Mouse (Mus musculus): ENCODE measurements around the gene Cabp4.
A peak's percentile ranks its signal among the peaks of the same experiment; 100 is the strongest.
"Not testable (repeated sequence)": the region's sequence is repeated elsewhere in the genome, so short reads cannot be mapped to it uniquely, and the experiment has no call there.

Cabp4 gene

DNA sequence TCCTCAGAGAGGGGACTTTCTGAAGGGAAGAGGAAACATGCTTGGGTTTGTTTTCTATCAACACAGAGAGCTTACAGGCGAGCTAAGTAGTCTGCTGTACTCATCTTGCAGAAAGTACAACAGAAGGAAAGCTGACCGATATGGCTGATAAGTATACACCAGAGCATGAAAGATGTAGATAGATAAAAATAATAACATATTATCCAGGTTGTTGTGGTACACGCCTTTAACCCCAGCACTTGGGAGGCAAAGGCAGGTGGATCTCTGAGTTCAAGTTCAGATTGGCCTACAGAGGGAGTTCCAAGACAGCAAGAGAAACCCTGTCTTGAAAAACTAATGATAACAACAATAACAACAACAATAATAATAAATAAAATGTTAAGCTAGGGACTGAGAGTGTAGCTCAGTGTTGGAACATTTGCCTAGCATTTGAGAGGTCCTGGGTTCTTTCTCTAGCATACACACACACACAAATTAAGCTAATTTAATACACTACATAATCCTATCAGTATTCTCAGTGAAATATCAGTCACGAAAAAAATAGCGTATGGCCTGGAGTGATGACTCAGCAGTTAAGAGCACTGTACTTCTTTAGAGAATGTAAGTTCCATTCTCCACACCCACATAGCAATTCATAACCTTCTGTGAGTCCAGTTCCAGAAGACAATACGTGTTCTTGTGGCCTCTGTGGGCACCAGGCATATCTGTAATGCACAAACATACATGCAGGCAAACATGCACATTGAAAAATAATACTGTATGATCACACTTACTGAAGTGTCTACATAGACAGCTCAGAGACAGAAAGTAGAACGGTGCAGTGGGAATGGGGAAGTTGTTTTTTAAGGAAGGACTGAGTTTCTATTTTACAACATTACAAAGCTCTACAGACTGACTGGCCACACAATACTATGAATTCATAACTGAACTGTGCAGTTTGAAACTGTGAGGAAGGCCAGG lies 21.1 kb downstream of the Cabp4 start:
- DNase-seq (ENCODE audit: low read depth, low spot score), result no peak

DNA sequence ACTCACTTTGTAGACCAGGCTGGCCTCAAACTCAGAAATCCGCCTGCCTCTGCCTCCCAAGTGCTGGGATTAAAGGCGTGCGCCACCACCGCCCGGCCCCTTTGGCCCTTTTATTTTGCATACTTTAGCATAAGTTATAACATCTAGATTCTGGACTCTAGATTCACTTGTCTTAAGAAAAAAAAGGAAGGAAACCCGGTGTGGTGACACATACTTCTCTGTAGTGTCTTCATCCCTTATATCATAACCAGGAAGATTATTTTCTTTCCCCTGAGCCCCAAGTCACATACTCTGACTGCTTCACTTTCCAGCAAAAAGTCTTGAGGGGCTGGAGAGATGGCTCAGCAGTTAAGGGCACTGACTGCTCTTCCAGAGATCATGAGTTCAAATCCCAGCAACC lies 21.9 kb downstream of the Cabp4 start:
- DNase-seq (ENCODE audit: low read depth, low spot score), result not testable (repeated sequence)

DNA sequence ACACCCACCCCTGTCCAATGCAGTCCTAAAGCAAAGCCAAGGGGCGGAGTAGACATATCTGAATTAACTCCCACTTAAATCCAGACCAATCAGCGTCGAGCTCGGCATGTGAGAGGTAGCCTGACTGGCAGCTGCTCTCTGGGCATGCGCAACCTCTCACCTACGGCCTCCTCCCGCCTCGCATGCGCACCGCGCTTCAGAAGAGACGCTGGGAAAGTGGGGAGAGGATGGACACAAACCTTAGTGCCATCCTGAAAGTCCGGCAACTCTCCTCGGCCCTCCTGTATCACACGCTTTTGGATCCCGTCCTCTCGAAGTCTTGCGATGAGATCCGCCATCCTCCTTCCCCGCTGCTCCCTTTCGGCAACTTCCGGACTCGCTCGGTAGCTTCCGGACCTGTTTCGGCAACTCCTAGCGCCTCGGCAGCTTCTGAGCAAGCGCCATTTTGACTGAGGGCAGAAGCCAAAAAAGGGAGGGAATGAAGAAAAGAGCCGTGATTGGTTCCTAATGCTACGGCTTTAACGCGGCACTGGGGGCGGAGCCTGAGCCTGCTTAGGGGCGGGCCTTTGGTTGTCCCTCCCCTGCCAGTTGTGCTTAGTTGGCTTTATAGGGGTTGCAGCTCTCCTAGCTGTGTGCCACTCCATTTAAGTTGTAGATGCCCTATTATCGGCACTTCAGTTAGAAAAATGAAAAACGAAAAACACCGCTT lies 22.6 kb downstream of the Cabp4 start:
- peak; percentile 98 for DNase-seq (ENCODE audit: low read depth, low spot score)

GRCm38 (mm10) chr19:4120496-4120895 lies 23.3 kb downstream of the Cabp4 start:
- DNase-seq (ENCODE audit: low read depth, low spot score), result no peak

DNA sequence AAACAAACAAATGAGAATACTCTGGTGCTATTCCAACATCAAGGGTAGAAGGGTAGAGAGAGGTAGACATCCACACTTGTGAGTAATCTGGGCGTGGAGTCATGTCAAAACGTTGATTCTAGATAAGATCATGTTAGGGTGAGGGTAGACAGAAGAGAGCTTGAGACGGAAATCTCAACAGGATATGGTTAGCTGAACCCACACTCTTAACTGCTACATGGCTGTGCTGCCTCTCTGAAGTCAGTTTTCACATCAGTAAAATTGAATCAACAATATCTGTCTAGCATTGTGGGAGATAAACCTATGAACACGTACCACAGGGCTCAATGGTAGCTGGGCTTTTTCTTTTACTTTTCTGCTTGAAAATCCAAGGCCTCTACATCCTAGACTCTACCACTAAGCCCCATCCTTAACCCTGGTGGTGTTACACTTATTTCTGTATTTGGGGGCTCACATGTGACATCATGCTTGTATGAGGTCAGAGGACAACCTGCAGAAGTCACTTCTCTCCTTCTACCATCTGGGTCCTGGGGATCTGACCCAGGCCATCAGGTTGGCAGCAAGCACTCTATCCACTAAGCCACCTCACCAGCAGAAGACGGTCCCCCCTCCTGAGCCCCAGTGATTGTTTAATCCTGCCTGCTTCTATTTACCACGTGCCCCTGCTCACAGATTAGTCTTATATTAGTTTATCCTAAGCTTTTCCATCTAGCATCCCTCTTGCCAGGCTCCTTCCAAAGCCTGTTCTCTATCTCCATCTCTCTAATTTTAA lies 23.9 kb downstream of the Cabp4 start:
- no peak for DNase-seq (ENCODE audit: low read depth, low spot score)

DNA sequence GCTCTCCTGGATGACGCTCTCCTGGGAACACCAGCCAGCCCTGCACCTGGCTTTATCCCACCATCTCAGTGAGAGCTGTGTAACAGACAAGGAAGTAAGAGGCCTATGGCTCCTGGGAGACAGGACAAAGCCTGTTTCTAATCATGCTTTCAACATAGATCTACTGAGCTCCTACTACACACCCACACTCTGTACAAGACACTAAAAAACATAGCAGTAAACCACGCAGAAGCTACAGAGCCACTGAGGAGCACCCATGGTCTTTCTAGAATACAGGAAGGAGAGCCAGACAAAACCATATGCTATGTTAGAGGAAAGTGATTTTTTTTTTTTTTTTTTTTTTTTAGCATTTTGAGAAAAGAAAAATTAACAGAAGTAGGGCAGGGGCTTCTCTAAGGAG lies 25.5 kb downstream of the Cabp4 start:
- no peak for DNase-seq (ENCODE audit: low read depth, low spot score)

DNA sequence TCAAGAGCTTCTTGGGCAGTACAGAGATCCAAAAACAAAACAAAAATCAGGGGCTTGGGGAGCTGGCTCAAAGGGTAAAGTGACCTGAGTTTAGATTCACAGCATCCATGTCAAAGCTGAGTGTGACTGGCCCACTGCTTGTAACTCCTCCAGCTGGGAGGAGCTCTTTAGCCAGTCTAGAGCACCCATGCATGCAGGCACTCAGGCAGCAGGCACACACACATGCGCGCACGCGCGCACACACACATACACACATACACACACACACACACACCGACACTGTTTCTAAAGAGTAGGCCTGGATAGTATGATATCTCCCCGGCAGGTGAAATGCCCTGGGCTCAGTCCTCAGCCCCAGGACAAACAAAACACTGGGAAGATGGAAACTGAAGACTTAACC lies 26.8 kb downstream of the Cabp4 start:
- no peak for DNase-seq (ENCODE audit: low read depth, low spot score)

- no peak for DNase-seq (ENCODE audit: low read depth, low spot score)
Observed at GRCm38 (mm10) chr19:4115816-4116215, 28.0 kb downstream of the Cabp4 start.

DNA sequence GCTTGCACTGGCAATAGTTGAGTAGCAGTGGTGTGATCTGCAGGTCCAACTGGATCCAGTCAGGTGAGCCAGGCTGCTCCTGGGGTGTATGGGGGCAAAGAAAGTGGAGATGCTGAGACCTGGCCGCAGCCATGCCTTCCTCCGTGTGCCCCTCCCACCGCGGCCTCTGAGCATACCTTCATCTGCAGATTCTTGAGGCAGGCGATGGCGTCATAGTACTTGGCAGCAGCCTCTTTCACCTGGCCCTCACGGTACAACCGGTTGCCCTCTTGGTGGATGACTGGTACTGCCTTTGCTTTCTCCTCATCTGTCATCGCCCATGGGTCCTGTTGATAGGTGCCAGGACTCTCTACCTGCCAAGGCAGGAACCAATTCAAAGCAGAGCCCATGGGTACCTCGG lies 28.7 kb downstream of the Cabp4 start:
- no peak for DNase-seq (ENCODE audit: low read depth, low spot score)

GRCm38 (mm10) chr19:4114551-4114950 lies 29.3 kb downstream of the Cabp4 start:
- DNase-seq (ENCODE audit: low read depth, low spot score), result no peak

GRCm38 (mm10) chr19:4113806-4114230 lies 30.0 kb downstream of the Cabp4 start:
- no peak for DNase-seq (ENCODE audit: low read depth, low spot score)

DNA sequence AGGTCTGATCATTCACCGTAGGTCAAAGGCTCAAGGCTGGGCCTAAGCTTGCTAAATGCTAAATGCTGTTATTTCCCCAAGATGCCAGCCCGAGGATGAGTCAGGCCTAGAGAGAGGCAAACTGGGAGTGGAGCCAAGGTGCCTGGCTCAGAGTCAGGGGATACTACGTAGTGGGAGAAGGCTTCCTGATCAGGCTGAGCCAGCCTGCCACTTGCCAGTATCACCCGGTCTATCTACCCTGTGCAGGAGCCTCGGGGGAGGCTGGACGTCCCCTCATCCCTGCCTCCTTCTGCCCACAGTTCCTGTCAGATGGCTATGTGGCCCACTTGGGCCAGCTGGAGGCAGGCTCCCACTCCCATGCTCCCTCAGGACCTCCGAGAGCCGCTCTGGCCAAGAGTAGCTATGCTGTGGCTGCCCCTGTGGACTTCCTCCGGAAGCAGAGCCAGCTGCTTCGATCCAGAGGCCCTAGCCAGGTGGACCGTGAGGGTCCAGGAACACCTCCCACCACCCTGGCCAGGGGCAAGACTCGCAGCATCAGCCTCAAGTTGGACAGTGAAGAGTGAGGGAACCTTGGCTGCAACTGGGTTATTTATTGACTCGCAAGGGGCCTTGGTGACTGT lies 30.5 kb downstream of the Cabp4 start:
- no peak for DNase-seq (ENCODE audit: low read depth, low spot score)

DNA sequence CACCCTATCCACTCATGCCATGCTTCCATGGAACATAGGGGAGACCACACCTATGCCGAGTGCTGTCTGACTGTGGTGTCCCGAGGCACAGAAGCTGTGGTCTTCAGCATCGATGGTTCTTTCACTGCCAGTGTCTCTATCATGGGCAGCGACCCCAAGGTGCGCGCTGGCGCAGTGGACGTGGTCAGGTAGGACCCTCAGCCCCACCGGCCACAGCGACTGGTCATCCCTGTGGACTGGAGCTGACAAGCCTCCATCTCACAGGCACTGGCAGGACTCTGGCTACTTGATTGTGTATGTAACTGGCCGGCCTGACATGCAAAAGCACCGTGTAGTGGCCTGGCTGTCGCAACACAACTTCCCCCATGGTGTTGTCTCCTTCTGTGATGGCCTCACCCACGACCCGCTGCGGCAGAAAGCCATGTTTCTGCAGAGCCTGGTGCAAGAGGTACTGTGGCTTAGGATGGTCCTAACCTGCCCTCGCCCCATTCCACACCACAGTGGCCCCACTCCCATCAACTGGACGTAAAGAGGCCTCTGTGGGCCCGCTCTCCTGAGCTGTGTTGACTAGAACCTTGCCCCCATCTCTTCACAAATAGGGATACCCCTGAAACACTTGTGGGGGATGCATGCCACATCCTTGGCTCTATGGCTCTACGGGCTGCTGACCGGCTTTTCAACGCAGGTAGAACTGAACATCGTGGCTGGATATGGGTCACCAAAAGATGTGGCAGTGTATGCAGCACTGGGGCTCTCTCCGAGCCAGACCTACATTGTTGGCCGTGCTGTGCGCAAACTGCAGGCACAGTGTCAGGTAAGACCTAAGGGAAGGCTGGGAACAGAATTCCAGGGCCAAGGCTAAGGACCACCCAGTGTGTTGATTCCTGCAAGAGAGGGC lies 31.5 kb downstream of the Cabp4 start:
- DNase-seq (ENCODE audit: low read depth, low spot score), result no peak

DNA sequence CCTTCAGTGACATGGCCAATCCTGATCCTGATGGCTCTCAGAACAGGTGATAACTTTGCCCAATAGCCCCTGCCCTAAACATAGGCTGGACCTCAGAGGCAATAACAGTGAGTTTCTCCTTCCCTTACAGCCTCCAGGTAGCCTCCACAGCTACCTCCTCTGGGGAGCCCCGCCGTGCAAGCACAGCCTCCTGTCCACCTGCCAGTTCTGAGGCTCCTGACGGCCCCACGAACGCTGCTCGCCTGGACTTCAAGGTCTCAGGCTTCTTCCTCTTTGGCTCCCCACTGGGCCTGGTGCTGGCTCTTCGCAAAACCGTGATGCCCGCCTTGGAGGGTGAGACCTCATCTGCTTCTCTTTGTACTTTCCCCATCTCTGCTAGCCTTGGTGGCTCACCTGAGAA lies 35.3 kb downstream of the Cabp4 start:
- DNase-seq (ENCODE audit: low read depth, low spot score), result no peak

DNA sequence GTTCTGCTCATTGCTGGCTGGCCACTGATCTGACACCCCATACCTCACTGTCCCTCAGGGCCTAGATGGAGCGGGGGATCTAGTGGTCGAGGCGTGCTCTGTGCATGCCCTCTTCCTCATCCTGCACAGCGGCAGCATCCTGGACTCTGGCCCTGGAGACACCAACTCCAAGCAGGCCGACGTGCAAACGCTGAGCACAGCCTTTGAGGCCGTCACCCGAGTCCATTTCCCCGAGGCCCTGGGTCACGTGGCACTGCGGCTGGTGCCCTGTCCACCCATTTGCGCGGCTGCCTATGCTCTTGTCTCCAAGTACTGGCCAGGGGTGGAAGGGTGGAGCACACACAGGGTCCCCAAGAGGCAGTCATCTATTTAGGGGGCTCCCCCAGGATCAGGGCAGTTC lies 37.2 kb downstream of the Cabp4 start:
- no peak for DNase-seq (ENCODE audit: low read depth, low spot score)

DNA sequence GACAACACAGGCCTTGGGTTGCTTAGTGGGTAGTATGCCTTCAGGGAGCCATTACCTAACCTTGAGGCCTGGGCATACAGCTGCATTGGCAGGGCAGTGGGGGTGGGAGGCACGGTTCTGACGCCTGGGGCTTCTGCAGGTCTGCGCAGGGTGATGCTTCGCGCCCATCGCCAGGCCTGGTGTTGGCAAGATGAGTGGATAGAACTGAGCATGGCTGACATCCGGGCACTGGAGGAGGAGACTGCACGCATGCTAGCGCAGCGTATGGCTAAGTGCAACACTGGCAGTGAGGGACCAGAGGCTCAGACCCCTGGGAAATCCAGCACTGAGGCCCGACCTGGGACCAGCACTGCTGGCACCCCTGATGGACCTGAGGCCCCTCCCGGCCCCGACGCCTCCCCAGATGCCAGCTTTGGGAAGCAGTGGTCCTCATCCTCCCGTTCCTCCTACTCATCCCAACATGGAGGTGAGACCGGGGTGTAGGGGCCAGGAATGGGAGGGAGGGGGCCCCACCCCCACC lies 39.1 kb downstream of the Cabp4 start:
- no peak for DNase-seq (ENCODE audit: low read depth, low spot score)

DNA sequence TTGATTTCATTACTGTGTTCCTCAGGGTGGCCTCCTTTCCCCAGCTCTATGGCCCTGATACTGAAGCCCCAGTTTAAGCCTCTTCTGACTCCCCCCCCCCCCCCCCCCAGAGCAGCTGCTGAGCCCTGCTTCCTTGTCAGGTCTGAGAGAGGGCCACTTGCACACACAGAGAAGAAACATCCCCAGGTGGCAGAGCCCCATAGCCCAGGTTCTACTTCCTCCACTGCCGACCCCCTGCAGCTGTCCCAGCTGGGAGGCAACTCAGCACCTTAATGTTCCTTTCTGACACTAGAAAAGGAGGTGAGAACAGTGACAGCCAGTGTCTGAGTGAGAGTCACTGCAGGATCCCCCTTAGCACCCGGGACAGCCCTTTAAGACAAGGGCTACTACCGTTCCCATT lies 40.0 kb downstream of the Cabp4 start:
- no peak for DNase-seq (ENCODE audit: low read depth, low spot score)

GRCm38 (mm10) chr19:4103294-4103693 lies 40.5 kb downstream of the Cabp4 start:
- no peak for DNase-seq (ENCODE audit: low read depth, low spot score)

DNA sequence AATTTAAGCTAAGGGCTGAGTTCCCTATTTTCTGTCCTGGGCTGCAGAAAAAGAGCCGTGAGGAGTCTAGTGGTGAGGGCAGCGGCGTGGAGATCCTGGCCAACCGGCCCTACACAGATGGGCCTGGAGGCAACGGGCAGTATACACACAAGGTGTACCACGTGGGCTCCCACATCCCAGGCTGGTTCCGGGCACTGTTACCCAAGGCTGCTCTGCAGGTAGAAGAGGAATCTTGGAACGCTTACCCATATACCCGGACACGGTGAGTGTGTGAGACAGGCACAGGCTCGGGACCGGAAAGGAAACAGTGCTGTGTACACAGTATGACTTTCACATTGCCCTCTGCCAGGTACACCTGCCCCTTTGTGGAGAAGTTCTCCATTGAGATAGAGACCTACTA lies 41.2 kb downstream of the Cabp4 start:
- no peak for DNase-seq (ENCODE audit: low read depth, low spot score)

DNA sequence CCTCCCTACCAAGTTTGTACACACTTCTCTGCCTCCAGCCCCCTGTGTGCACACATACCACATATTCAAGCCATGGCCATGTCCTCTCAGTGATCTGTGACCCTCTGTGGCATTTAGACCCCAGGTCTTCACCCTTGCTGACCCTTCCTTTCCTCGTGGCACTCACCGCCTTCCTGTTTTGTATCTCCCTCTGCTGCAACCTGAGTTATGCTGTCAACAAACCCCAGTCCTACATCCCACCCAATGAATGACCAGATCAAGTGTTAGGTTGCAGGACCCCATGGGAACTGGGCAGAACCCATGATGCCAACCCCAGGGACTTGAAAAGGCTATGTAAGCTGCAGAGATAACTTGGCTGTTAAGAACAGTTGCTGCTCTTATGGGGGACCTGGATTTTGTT lies 41.8 kb downstream of the Cabp4 start:
- no peak for DNase-seq (ENCODE audit: low read depth, low spot score)

Data from ES-CJ7 (cell line).